Mouse (Mus musculus) gonadal fat pad, adult 2 months (tissue): ENCODE results near the gene Olfr78. TPM values are rescaled to one million over a fixed set of nuclear protein-coding genes. Genes with fewer than 3 reads are reported as not detected.

ENCODE experiments used
- DNase-seq: peaks from one replicate; pipeline ENCODE4 v3.0.0-alpha.2; 2012; ENCODE audit warnings: low read depth
- polyA plus RNA-seq: library from polyadenylated mRNA; depleted of rRNA; stranded (reverse); fragments of >200 nt; gene quantifications from 2 replicates; pipeline ENCODE4 v1.2.3, GENCODE M21; 2012; rRNA removed

The Olfr78 gene
- polyA plus RNA-seq: 3.7 and 4.9 TPM in 2 replicates

GRCm38 (mm10) chr7:102759266-102759665 lies at the start of gene Olfr78, which contains the start of gene Olfr560:
Gene Olfr78 (minus strand): TSS chr7:102759471.
Gene Olfr560 (minus strand): TSS chr7:102759366.
- no peak for DNase-seq

GRCm38 (mm10) chr7:102803180-102803579 lies 43.9 kb upstream of the Olfr78 start, which contains the start of gene Olfr564:
Gene Olfr564 (plus strand): TSS chr7:102803480.
- DNase-seq: no peak

GRCm38 (mm10) chr7:102770921-102771320 lies 11.7 kb upstream of the Olfr78 start, which contains the start of gene Olfr561:
Gene Olfr561 (plus strand): TSS chr7:102771221.
- DNase-seq: no peak

- no peak for DNase-seq
These were observed 7.2 kb downstream of the Olfr78 start for GRCm38 (mm10) chr7:102752086-102752485.

GRCm38 (mm10) chr7:102737705-102738104 lies 21.6 kb downstream of the Olfr78 start:
- DNase-seq: no peak

- DNase-seq: no peak
These were observed 25.5 kb downstream of the Olfr78 start for GRCm38 (mm10) chr7:102733793-102734192.

- no peak for DNase-seq
These were observed 31.9 kb downstream of the Olfr78 start, which contains the start of gene Olfr559 for GRCm38 (mm10) chr7:102727391-102727790. Gene Olfr559 (minus strand): TSS chr7:102727491.

- no peak for DNase-seq
These were observed 40.3 kb downstream of the Olfr78 start, which contains the start of gene Olfr33 for GRCm38 (mm10) chr7:102718970-102719369. Gene Olfr33 (minus strand): TSS chr7:102719070.

- no peak for DNase-seq
These were observed 57.4 kb downstream of the Olfr78 start, which contains the start of gene Olfr558 for GRCm38 (mm10) chr7:102701915-102702314. Gene Olfr558 (plus strand): TSS chr7:102702215.

GRCm38 (mm10) chr7:102698461-102698860 lies 60.8 kb downstream of the Olfr78 start:
- no peak for DNase-seq

- DNase-seq: no peak
These were observed 63.7 kb downstream of the Olfr78 start, which contains the start of gene Olfr557 for GRCm38 (mm10) chr7:102695358-102696125. Gene Olfr557 (plus strand): TSS chr7:102695910.

Other genes with a start within 250 kb of the Olfr78 start
- not detected in 2 replicates for gene Olfr547, start 224.7 kb downstream of the Olfr78 start, polyA plus RNA-seq
- gene Olfr548-ps1, start 218.6 kb downstream of the Olfr78 start, polyA plus RNA-seq: not detected in 2 replicates
- gene Olfr549, start 209.6 kb downstream of the Olfr78 start, polyA plus RNA-seq: not detected in 2 replicates
- gene Trim21, start 194.0 kb downstream of the Olfr78 start, polyA plus RNA-seq: 5.4 and 6.4 TPM in 2 replicates
- 0.20 and 0.45 TPM in 2 replicates for gene Olfr550, start 188.0 kb downstream of the Olfr78 start, polyA plus RNA-seq
- gene Olfr551, start 167.6 kb downstream of the Olfr78 start, polyA plus RNA-seq: not detected in 2 replicates
- gene Olfr552, start 161.7 kb downstream of the Olfr78 start, polyA plus RNA-seq: not detected in 2 replicates
- gene Olfr553, start 141.3 kb downstream of the Olfr78 start, polyA plus RNA-seq: not detected in 2 replicates
- not detected in 2 replicates for gene Olfr554, start 121.0 kb downstream of the Olfr78 start, polyA plus RNA-seq
- gene Olfr555, start 100.6 kb downstream of the Olfr78 start, polyA plus RNA-seq: not detected in 2 replicates
- gene Olfr556, start 94.6 kb downstream of the Olfr78 start, polyA plus RNA-seq: not detected in 2 replicates
- gene Trim68, start 72.1 kb downstream of the Olfr78 start, polyA plus RNA-seq: 37.4 and 42.2 TPM in 2 replicates
- gene Olfr557, start 63.6 kb downstream of the Olfr78 start, polyA plus RNA-seq: not detected in 2 replicates
- 2.6 and 3.6 TPM in 2 replicates for gene Olfr558, start 57.3 kb downstream of the Olfr78 start, polyA plus RNA-seq
- gene Olfr33, start 40.4 kb downstream of the Olfr78 start, polyA plus RNA-seq: not detected in 2 replicates
- not detected in 2 replicates for gene Olfr559, start 32.0 kb downstream of the Olfr78 start, polyA plus RNA-seq
- gene Olfr560, start 105 bp downstream of the Olfr78 start, polyA plus RNA-seq: 0.14 TPM in 1 of 2 replicates, not detected in the other
- 0.09 TPM in 1 of 2 replicates, not detected in the other for gene Olfr561, start 11.8 kb upstream of the Olfr78 start, polyA plus RNA-seq
- not detected in 2 replicates for gene Olfr564, start 44.0 kb upstream of the Olfr78 start, polyA plus RNA-seq
- gene Olfr566, start 99.3 kb upstream of the Olfr78 start, polyA plus RNA-seq: not detected in 2 replicates
- not detected in 2 replicates for gene Olfr568, start 117.7 kb upstream of the Olfr78 start, polyA plus RNA-seq
- gene Olfr569, start 131.4 kb upstream of the Olfr78 start, polyA plus RNA-seq: not detected in 2 replicates
- gene Olfr570, start 135.1 kb upstream of the Olfr78 start, polyA plus RNA-seq: not detected in 2 replicates
- not detected in 2 replicates for gene Olfr571, start 158.1 kb upstream of the Olfr78 start, polyA plus RNA-seq
- not detected in 2 replicates for gene Olfr572, start 164.9 kb upstream of the Olfr78 start, polyA plus RNA-seq
- not detected in 2 replicates for gene Olfr573-ps1, start 183.1 kb upstream of the Olfr78 start, polyA plus RNA-seq
- not detected in 2 replicates for gene Olfr574, start 189.0 kb upstream of the Olfr78 start, polyA plus RNA-seq
- gene Olfr575, start 199.3 kb upstream of the Olfr78 start, polyA plus RNA-seq: not detected in 2 replicates
- gene Olfr576, start 203.2 kb upstream of the Olfr78 start, polyA plus RNA-seq: not detected in 2 replicates
- not detected in 2 replicates for gene Olfr577, start 216.5 kb upstream of the Olfr78 start, polyA plus RNA-seq
- not detected in 2 replicates for gene Olfr578, start 229.9 kb upstream of the Olfr78 start, polyA plus RNA-seq